Mouse (Mus musculus) T-cell, adult 66 days (primary cell): Measurements from ENCODE around the gene Elf5. TPM values are rescaled to one million over a fixed set of nuclear protein-coding genes. Genes with fewer than 3 reads are reported as not detected.

ENCODE experiments used
- total RNA-seq, 2 experiments: library from RNA; stranded (reverse); gene quantifications; 3 replicates in 1 of 2; 4 replicates in 1 of 2; pipeline ENCODE4 v1.2.4; 2023

Gene Elf5
- total RNA-seq = not detected

DNA sequence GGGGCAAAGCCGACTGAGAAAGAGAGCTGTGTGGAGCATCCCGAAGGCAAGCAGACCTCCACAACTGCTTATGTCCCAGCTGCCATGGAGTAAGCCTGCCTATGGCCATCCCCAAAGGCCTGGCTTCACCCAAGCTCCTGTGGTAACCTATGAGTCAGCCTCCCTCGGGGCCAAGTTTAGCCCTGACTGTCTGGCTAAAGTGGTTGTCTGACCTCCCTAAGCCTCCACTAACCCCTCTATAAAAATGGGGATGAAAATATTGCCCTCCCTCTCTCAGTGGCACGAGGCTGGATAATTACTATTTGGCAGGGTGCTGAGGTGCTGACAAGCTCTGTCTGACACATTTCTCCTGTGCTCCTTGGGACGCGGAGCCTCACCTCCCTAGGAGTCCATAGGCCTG is at the start of gene Elf5:
Elf5 (plus strand) TSS at position 341 of the 400 bp plus-strand sequence.

DNA sequence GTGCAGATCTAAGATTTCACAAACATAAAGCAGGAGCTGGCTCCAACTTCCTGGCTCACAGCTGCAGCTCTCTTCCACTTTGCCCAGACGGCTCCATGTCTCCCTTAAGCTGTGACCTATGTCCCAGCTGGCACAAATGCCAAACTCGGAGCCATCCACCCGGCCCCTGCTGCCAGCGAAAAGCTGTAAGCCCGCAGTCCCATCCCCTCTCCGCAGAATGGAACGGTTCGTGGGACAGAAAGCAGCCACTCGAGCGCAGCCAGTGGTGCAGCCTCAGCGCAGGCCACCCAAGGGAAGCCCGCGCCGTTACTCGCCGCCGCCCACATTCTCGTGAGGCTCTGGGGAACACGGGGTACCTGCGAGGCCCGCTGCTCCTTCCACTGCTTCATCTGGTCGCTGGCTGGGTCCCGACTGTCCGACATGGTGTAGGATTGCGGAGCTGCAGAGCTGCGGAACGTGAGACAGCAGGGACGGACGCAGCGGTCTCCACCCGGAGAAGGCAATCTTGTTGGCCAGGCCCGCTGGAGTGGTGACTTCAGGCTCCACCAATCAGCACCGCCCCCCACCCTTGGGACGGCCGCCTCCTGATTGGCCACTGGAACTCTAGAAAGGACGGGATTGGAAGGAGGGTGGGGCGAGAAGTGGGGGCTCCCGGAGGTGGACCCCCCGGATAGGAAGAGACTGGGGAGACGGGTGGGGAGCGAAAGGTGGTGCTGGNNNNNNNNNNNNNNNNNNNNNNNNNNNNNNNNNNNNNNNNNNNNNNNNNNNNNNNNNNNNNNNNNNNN is 73.3 kb downstream of the Elf5 start, which contains the start of gene Cat:
Cat (minus strand) TSS at position 544 of the 785 bp plus-strand sequence.

Other genes with a start within 250 kb of the Elf5 start
- not detected for gene Ehf, start 108.4 kb upstream of the Elf5 start, total RNA-seq
- 10 to 100 TPM; 57.9 to 59.5 TPM for gene Cat, start 73.5 kb downstream of the Elf5 start, total RNA-seq
- 10 to 100 TPM; 72.5 to 81.7 TPM for gene Abtb2, start 154.6 kb downstream of the Elf5 start, total RNA-seq